Mouse (Mus musculus) cerebellum, postnatal 14 days (tissue): ENCODE results near the gene Gm10770.
"Not testable (repeated sequence)": the region's sequence is repeated elsewhere in the genome, so short reads cannot be mapped to it uniquely, and the experiment has no call there.

ENCODE experiments used
- DNase-seq, 2 experiments: peaks; one replicate each; pipeline ENCODE4 v3.0.0; 2021; ENCODE audit warnings: mixed read lengths in 2 of 2

Gene Gm10770

GRCm38 (mm10) chr2:150179579-150179978 lies at the start of gene Gm10770:
Gm10770 (minus strand) TSS chr2:150179679.
- not testable (repeated sequence) for DNase-seq

DNA sequence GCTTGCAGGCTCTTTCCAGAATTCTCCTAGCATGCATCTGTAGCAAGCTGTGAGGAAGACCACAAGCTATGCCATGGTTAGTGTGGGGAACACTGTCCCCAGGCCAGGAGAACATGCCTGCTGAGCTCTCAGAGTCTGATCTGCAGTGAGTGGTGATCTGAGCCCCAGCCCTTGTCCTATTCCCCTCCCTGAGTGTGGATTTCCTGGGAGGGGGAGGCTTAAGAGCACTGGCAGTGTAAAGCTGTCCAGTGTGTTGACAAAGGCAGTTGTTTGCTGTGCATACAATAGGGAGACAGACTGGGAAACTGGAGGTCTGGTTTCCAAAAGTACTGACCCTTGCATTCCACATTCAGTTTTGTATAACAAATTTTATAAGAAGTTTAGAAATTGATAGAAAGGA lies 43.8 kb upstream of the Gm10770 start:
- not testable (repeated sequence) for DNase-seq

DNA sequence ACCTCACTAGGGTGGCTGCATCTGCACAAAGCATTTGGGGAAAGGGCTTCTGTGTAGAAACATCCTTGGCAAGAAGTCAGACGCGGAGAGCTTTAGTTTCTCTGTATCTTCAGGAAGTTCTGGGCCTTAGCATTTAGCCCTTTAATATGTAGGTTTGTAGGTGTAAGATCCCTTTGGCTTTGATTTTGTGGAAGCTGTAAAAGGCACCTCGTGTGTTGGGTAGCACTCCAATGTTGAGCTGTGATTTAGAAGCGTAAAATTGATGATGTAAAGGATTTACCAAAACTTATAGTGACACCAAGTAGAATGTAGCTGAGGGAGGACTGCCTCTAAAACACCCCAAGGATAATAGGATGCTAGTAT lies 38.9 kb upstream of the Gm10770 start:
- not testable (repeated sequence) for DNase-seq

DNA sequence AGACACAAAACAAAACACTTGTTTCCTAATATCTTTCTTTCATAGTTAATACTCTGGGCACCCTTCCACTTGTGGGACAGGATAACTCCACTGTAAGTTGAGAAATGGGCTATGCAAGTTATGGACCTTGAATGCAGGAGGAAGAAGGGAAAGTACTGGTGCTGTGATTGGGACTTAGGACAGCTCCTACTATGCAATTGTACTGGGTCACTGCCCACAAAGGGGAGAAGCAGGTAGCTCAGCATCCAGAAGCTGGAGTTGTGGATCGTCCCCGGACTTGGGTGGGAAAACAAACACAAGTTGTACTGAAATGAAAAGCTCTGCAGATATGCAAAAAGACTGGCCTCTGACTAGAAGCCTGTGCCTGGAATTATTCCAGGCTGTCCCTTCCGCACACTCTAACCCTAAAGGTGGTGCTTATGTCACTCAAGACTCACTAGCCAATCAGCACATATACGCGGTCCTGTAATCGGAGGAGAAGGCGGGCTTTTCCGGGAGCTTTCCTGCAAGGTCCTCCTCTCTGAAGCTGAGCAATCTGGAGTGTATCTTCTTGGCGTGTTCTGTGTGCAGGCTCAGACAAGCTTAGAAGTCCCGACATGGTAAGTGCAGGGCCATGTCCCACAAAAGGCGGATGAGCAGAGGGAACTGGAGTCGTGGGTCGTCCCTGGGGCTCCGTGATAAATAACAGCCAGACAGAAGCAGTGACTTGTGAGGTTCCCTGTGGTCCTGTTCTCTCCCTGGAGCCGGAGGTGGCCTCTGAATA lies 38.3 kb upstream of the Gm10770 start, which contains the start of gene Zfp937:
Gene Zfp937, plus strand, starts transcription at position 474 of the 763 bp plus-strand sequence.
- peak; percentile 78 to 80 for DNase-seq

- not testable (repeated sequence) for DNase-seq
Measured at GRCm38 (mm10) chr2:150181570-150181999, 2.1 kb upstream of the Gm10770 start, which contains the start of gene Gm14139. Gm14139 (plus strand) TSS chr2:150181755.

DNA sequence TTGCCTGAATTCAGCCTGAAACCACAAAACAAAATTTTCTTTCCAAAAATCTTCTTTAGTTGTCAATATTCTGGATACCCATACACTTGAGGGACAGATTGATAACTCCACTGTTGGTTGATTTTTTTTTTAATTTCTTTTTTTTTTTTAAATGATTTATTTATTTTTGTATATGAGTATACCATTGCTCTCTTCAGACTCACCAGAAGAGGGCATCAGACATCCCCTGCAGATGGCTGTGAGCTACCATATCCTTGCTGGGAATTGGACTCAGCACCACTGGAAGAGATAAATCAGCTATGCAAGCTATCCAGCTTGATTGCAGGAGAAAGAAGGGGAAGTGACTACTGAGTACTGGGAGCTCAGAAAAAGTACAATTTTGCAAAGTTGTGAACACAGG lies 1.6 kb upstream of the Gm10770 start:
- DNase-seq, result not testable (repeated sequence)

GRCm38 (mm10) chr2:150173833-150174232 lies 5.6 kb downstream of the Gm10770 start:
- no peak for DNase-seq

DNA sequence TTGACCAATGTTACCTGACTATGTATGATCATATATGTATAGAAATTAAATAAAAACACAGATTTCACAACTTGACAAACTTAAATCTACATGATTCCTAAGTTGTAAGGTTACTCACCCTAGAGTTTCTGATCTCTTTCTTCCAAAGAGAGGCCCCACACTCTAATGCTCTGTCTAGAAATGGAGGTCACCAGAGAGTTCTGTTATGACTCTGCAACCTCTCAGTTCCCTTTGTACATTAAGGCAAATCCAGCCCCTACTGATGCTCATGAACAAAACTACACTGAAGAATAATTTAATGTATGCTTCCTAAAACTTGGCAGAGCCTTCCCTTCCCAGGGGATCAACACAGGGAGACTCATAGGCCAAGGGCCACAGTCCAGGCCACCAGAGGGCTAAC lies 12.8 kb downstream of the Gm10770 start:
- no peak for DNase-seq

- peak; percentile 85 to 87 for DNase-seq
Measured at GRCm38 (mm10) chr2:150136435-150136897, 43.0 kb downstream of the Gm10770 start, which contains the start of gene Zfp120. Zfp120 (minus strand) TSS chr2:150136708.

DNA sequence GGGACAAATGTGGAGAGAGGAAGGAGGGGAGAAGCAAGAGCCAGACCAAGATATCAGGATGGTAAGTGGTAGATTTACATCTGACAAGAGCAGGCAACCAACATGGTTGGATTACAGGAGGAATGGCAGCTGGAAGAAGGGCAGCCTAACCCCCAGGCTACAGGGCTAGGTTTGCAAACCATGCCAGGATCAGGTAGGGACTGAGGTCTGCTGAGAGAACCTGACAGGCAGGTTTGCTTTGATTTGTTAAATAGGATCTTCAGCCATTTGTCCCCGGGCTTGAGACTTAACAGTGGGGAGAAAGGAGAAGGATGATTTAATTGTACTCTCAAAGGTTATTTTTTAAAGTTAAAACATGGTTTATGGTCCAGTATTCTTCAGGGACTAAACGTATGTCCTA lies 46.7 kb downstream of the Gm10770 start:
- DNase-seq, result no peak

DNA sequence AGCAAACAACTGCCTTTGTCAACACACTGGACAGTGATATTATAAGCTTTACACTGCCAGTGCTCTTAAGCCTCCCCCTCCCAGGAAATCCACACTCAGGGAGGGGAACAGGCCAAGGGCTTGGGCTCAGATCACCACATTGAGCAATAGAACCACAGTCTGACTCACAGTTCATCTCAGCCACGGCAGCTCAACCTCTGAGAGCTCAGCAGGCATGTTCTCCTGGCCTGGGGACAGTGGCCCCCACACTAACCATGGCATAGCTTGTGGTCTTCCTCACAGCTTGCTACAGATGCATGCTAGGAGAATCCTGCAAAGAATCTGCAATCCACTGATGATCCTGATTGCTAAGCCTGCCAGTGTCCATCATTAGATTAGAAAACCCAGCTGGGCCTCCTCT lies 47.5 kb downstream of the Gm10770 start:
- DNase-seq, result not testable (repeated sequence)
